Mouse (Mus musculus) layer of hippocampus, postnatal 36 days (tissue): ENCODE measurements around the gene Zfp874a. TPM values are rescaled to one million over a fixed set of nuclear protein-coding genes. Genes with fewer than 3 reads are reported as not detected.
"Not testable (repeated sequence)": the region's sequence is repeated elsewhere in the genome, so short reads cannot be mapped to it uniquely, and the experiment has no call there.

Source experiments
- DNase-seq, 2 experiments: peaks; one replicate each; pipeline ENCODE4 v3.0.0; 2022
- total RNA-seq, 2 experiments: library from RNA; stranded (reverse); gene quantifications; 2 replicates each; pipeline ENCODE4 v1.2.3; 2021

Zfp874a gene
- total RNA-seq, result 10 to 100 TPM; 14.3 to 15.7 TPM

DNA sequence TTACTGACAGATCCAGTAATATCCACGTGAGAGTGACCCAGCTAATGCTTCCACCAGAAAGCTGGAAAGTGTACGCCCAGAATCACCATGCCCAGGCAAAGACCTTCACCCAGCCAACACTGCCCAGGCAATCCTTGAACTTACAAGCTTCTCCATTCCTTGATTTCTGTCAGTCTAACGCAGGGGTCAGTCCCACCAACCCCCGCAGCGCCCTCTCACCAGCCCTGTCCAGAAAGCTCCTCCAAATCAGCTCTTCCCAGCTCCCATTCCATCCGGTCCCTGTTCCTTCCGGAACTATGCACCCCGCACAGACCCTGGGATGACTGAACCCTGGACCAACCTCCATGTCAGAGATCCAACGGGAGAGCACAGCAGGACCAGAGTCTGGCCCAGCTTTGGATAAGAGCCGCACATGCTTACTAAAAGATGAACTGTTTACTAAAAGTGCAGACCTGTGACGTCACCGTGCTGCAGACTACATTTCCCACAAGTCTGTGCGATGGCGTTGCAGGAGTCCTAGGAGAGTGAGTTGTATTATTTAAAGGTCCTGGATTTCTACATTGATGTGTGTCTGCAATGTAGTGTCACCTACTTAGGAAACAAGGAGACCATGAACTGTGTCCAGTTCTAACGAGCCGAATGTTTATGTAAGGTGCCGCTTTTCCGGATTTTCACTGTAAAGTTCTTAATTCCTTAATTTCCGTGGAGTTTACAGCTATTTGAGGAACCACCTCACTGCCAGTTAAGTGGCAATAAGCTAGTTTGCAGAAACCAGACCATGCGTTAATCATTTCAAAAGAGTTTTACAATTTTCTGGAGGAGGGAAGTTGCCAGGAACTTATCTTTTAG is at the start of gene Zfp874a:
Gene Zfp874a (minus strand): TSS at position 453 of the 849 bp plus-strand sequence.
- DNase-seq, result peak; percentile 87 to 91

DNA sequence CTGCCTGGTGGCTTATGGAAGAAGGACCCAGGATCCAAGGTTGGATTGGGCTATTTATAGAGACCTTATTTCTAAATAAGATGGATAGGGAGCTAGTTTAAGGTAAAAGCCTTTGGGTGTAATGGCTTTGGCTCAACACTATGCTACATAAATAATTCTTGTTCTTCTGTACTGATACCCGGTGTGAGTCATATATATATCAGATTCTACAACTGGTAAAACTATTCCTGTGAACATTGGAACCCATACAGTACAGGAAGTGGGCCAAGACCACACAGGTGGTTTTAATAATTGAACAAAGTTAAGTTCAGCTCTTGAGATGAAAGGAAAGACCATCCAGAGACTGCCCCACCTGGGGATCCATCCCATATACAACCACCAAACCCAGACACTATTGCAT is 49.5 kb upstream of the Zfp874a start:
- DNase-seq, result no peak

DNA sequence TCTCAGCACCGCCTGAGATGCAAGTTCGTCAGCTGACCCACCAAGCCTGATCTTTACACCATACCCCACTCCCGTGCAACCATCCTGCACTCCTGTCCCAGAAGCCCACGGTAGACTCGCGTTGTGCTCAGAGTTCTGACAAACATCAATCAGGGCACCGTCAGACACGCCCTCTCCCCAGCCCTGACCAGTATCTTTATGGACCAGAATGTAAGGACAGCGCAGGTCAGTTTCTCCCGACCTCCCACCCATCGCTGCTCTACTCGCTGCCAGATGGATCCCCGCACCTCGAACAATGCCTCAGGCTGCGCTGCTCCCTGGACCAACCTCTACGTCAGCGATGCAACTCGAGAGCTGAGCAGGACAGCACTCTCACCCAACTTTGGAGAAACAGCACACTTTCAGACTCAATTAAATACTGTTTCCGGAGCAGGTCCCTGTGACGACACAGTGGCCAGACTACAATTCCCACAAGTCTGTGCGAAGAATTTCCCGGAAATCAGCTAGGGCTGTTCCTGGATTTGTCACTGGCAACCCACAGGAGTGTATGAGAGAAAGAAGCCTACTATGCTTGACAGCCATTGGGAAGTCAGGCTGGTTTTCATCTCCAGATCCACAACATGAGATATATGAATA is 48.8 kb upstream of the Zfp874a start, which contains the start of gene Zfp58:
Gene Zfp58 (minus strand): TSS at position 472 of the 636 bp plus-strand sequence.
- DNase-seq, result peak; percentile 86 to 88

DNA sequence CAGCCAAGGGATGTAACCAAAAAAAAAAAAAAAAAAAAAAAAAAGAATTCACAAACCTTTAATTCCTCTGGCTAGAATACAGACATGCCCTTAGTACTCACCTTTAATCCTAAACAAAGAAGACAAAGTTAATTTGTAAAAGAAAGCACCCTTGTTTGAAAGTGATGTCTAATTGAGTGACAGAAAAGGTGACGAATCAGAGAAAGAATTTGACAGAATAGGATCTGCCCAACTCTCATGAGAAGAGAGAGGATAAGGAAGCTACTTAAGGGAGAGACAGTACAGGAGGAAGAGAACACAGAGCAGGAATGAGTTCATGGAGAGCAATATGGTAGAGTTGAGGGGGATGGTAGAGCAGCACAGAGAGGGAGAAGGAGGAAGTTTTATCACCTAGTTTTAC is 44.2 kb upstream of the Zfp874a start:
- no peak for DNase-seq

DNA sequence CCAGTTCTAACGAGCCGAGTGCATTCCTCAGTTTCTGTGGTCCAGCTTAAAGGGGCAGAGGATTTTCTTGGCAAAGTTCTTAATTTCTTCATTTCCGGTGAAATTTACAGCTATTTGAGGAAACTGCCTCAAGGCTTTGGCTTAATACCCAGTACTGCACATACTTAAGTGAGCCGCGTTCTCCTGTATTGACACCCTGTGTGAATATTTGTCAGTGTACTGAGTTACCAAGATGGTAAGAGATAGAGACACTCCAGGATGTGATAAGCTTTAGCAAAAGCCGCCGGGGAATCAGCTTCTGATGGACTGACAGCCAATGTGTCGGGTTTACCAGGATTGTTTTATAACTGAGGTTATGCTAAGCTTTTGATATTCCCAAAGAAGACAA is 33.0 kb upstream of the Zfp874a start:
- DNase-seq, result no peak

DNA sequence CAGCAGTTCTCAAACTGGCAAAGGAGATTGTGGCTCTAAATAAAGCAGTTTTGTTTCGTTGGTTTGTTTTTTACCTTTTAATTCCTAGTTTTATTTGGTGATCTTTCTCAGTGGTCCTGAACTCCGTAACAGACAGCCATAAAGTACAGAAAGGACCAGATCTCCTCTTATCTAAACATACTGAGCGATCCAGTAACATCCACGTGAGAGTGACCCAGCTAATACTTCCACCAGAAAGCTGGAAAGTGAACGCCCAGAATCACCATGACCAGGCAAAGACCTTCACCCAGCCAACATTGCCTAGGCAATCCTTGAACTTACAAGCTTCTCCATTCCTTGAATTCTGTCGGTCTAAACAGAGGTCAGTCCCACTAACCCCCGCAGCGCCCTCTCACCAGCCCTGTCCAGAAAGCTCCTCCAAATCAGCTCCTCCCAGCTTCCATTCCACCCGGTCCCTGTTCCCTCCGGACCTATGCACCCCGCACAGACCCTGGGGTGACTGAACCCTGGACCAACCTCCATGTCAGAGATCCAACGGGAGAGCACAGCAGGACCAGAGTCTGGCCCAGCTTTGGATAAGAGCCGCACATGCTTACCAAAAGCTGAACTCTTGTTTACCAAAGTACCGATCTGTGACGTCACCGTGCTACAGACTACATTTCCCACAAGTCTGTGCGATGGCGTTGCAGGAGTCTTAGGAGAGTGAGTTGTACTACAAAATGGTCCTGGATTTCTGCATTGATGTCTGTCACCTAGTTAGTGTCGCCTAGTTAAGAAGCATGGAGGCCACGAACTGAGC is 32.4 kb upstream of the Zfp874a start, which contains the start of gene Zfp874b:
Gene Zfp874b (minus strand): TSS at position 634 of the 799 bp plus-strand sequence.
- DNase-seq, result peak; percentile 83 to 88

DNA sequence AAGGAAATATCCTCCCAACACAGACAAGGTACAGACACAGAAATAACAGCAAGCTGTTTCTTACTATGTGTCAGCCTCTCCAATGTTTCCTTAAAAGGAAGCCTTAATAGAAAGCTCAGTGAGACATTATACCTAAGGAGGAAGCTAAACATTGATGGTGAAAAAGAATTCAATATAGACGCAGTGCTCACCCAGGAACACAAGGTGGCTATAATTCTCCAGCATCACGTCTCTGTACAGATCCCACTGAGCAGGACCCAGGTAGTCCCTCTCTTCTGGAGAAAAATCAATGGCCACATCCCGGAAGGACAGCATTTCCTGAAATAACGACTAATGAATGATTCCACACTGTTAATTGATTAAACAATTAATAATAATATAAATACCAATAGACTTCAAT is 30.1 kb upstream of the Zfp874a start:
- no peak for DNase-seq

DNA sequence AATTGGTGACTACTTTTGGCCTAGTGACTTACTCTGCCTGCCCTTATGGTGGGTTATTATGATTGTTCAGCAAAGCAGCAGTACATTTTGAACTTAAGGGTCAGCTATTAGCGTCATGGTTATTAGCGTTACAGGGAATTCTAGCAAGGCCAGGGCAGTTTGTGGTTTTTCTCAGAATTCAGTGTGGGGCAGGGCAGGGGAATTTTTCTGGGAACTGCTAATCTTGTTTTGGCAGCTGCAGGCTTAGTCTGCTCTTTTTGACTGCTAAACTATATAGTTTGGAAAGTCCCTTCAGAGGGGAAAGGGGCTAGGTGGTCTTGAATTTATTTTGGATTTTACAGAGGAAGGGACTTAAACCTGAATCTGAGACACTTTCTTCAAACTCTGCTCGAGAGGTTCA is 17.9 kb upstream of the Zfp874a start:
- no peak for DNase-seq

DNA sequence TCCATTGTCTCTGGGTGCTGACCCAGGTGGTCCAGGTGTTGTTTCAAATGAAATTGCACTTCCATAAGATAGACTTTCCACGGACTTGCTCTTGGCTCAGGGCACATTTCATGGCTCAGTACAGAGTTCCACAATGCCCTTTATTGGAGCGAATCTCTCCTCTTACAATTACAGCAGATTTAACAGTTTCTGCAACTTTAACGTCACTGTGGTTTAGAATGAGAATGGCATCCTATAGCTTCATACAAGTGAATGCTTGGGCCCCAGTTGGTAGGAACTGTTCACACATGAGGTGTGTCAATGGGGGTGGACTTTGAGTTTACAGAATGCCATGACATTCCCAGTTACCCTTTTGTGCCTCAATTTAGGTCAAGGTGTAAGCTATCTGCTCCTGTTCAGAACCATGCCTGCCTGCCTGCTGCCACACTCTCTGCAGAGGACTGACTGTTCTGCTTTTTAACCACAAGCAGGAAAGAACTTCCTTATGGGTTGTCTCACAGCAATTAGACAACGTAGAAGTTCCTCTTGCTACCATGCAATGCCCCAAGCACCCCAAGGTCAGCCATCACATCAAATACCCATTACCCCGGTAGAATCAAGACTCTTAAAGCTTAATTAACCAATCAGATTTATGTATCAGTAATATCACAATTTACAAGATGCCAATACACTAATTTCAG is 12.2 kb upstream of the Zfp874a start:
- not testable (repeated sequence) for DNase-seq

DNA sequence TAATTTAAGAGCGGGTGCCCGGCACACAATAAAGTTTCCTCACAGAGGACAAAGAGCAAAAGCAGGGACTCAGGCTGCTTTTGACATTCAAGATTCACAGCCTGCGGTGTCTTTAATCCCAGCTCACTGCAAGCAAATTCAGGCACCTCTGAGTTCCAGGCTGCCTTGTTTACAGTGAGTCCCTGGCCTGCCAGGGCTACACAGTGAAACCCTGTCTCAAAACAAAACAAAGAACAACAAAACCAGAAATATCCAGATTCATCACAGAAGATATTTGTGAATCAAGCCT is 541 bp upstream of the Zfp874a start:
- peak in 1 of 2 experiments; percentile 3 for DNase-seq

DNA sequence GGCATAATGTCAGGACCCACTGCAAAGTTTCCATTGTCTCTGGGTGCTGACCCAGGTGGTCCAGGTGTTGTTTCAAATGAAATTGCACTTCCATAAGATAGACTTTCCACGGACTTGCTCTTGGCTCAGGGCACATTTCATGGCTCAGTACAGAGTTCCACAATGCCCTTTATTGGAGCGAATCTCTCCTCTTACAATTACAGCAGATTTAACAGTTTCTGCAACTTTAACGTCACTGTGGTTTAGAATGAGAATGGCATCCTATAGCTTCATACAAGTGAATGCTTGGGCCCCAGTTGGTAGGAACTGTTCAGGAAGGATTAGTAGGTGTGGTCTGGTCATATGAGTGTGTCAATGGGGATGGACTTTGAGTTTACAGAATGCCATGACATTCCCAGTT is 14.3 kb downstream of the Zfp874a start:
- DNase-seq, result not testable (repeated sequence)

DNA sequence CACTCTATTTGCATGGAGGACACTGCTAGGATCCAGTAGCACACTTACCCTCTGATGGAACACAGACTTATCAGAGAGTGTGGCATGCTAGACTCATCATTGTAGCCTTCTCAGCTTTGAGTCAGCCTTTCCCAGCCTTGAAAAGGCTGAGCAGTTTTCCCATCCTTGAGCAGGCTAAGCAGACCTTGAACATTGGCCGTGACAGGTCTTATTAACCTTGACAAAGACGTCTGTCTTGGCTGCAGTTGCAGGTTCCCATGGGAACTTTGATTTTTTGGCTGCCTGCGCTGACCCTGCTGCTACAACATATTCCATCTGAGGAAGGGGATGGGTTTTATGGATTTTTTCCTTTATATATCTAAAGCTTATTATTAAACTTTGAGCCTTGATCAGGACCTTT is 23.3 kb downstream of the Zfp874a start:
- no peak for DNase-seq

DNA sequence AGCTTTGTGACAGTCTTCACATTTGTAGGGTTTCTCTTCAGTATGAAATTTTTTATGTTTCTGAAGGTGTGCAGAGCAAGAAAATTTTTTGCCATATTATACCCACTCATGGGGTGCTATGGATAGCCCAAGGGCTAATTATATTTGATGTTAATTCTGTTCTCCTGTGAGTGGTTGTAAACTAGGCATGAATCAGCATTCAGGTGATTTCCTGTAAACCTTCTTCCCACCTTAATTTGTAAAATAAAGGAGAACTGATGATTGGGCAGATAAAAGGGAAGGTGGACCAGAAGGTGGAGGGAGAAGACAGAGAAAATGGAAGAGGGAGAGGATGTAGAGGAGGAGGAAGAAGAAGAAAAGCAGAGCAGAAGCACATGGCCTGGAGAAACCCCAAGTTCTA is 25.7 kb downstream of the Zfp874a start:
- not testable (repeated sequence) for DNase-seq

DNA sequence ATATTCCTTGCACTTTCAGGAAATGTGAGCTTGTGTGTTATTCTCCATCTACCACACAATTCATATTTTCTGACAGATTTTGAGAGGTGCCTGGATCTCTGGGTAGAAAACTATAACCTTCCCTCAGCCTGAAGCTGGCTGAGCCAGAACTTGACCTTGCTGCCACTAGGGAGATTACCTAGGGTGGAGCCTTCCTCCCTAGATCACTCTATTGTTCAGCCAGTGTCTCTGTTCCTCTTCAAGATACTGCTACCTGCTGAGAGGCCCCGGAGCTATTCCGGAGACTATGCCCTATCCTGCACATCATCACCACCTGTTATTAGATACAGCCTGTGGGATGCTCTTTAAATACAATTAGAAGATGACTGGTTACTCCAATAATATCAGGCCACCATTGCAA is 28.9 kb downstream of the Zfp874a start:
- DNase-seq, result not testable (repeated sequence)

DNA sequence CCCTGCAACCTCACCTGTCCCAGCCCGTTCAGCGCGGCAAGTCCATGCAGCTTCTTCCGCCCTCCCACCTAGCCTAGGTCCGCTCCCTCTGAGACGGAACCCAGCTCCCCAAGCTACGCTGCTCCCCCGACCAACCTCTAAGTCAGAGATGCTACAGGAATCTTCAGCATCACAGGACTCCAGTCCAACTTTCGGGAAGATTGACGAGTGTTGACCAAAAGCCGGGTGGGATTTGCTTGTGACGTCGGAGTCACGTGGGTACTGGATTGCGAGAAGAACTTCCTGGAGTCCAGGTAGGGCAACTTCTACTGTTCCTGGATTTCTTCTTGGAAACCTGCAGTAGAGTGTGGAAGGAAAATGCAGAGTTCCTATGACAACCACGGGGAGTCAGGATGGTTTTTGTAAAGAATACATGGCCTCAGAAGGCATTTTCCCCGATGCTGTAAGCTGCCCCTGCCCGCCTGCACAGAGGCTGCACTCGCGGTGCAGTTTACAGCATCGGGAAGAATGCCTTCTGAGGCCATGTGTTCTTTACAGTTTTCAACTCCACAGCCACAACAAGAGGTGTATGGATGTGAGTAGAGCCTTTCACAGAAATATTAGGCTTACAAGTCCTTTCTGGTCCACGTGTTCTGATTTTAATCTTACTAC is 30.1 kb downstream of the Zfp874a start, which contains the start of gene Zfp459:
Gene Zfp459 (minus strand): TSS at position 212 of the 651 bp plus-strand sequence.
- DNase-seq, result peak; percentile 19 to 25

DNA sequence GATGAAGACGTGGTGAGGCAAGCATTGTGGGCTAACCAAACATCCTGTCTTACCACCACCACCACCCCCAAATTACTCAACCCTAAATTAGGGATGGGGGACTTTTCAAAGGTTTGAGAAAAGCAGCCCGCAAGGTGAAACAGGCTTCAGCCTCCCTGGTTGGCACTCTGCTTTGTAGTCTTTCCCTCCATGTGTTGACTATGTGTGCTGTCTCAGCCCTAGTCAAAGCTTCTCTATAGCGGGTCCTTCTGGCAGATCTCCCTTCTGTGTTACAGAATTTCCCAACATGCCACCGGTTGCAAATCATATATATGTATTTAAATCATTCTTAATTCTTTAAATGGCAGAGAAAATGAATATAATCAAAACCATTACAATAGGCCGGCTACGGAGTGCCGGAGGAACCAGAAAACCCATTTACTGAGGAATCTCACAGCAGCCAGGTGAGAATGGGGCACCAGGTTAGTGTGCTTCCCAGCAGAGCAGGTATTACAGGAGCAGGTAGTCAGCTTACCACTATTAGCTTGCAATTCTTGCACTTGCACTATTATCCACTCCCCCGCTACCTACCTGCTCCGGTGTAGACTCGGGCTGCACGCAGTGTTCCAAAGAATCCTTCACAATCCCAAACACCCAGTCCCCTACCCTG is 30.7 kb downstream of the Zfp874a start:
- DNase-seq, result no peak

DNA sequence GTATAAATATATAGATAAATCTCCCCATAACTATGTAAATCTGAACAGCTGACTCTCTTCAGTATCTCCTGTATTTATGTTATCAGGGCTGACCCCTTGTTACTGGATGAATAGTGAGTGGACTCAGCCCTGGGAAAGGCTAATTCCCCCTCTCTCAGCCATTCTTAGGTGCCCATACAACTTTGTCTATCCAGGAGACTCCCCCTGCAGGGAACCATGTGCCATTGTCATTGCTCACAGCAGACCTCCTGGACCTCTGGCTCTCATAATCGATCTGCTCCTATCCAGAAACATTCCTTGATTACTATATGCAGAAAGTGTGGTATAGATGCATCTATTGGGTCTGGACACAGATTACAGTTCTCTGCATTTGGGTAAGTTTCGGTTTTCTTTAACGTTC is 34.6 kb downstream of the Zfp874a start:
- no peak for DNase-seq

DNA sequence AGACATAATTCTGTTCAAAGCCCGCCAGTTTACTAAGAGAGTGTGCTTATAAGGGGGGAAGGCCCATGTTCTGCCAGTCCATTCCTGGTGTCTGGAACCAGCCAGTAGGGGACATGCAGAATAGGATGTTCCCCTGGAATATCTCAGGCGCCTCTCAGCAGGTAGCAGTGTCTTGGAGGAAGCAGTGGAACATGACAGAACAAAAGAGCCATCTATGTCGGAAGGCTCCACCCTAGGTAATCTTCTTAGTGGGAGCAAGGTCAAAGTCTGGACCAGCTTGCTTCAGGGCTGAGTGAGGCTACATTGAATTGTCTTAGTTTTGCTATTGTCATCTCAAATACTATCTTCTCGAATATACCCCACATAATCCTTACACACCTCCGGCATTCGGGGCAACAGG is 35.7 kb downstream of the Zfp874a start:
- DNase-seq, result no peak

DNA sequence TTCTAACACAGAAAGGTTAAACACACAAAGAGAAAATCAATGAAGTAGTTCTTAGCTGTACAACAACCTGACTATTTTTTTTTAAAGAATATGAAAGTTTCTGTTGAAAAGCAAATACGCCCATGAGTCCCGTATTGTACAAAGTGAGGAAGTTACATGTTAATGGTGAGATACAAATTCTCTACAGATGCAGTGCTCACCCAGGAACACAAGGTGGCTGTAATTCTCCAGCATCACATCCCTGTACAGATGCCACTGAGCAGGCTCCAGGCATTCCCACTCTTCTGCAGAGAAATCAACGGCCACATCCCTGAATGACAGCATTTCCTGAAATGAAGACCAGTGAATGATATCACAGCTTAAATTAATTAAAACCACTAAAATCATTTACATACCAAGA is 37.8 kb downstream of the Zfp874a start:
- DNase-seq, result not testable (repeated sequence)

DNA sequence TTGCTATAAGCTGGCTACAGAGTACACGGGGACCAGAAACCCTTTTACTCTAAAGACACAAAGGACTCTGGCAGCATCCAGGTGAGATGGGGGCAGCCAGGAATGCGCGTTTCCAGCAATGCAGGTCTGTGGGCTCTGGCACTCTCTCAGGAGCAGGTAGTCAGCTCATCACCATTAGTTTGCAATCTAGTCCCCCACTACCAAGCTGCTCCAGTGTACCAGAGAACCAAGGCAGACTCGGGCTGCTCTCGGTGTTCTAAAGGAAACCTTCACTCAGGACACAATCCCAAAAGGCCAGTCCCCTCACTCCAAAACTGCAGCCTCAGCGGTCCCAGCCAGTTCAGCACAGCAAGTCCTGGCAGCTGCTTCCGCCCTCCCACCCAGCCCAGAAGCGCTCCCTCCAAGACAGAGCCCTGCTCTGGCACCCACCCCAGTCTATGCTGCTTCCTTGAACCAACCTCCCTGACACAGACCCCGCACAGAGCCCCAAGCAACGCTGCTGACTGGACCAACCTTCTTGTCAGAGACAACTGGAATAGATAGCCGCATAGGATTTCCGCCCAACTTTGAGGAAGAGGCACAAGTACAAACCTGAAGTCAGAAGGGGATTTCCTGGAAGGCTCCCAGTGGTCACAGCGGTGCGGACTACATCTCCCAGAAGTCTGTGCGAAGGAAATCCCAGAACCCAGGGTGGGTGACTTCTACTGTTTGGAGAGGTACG is 52.1 kb downstream of the Zfp874a start, which contains the start of gene Zfp429:
Gene Zfp429 (minus strand): TSS at position 637 of the 721 bp plus-strand sequence.
- peak; percentile 53 to 63 for DNase-seq
